Mouse (Mus musculus): ENCODE results near the gene Vps33a. TPM values are rescaled to one million over a fixed set of nuclear protein-coding genes. Genes with fewer than 3 reads are reported as not detected.

Vps33a gene
- polyA plus RNA-seq, 1 experiment from 2014 or later = 31.0 TPM

GRCm38 (mm10) chr5:123555693-123556092, 17.1 kb downstream of the Vps33a start:
- Histone ChIP-seq H3K9me3 (ENCODE audit: control insufficient read depth, low read length) (no peaks in the 10 kb centered on the region), H3K36me3 (ENCODE audit: control insufficient read depth, insufficient read depth, low read length) (no peaks in the 10 kb centered on the region; the same call in 1 of the 2 replicates), H3K4me1 (replicated peaks; ENCODE audit: control insufficient read depth, insufficient read depth, low read length) (no peaks in the 10 kb centered on the region), H3K4me2 (ENCODE audit: low read depth, low read length, severe bottlenecking) (no peak overlapping the region), H3K27ac (ENCODE audit: low read depth, low read length) (no peak overlapping the region), H3K9ac (ENCODE audit: low read length) (no peak overlapping the region), H3K27me3 (ENCODE audit: control insufficient read depth, insufficient read depth, low read length) (no peaks in the 10 kb centered on the region), H3K4me3 (ENCODE audit: low read depth, low read length) (no peak overlapping the region)
- ATAC-seq (replicated peaks; ENCODE audit: low FRiP score) = no peak
- no peak for DNase-seq (ENCODE audit: low spot score)
- 91% methylated on average over 7 of the region's 7 CpGs for WGBS

- DNase-seq (ENCODE audit: low spot score) = no peak
- Histone ChIP-seq H3K4me2 (ENCODE audit: low read depth, low read length, severe bottlenecking) (no peak overlapping the region), H3K36me3 (ENCODE audit: control insufficient read depth, insufficient read depth, low read length) (no peaks in the 10 kb centered on the region; the same call in 1 of the 2 replicates), H3K9ac (ENCODE audit: low read length) (no peak overlapping the region), H3K4me3 (ENCODE audit: low read depth, low read length) (no peak overlapping the region), H3K27ac (ENCODE audit: low read depth, low read length) (no peak overlapping the region), H3K4me1 (replicated peaks; ENCODE audit: control insufficient read depth, insufficient read depth, low read length) (no peaks in the 10 kb centered on the region), H3K27me3 (ENCODE audit: control insufficient read depth, insufficient read depth, low read length) (no peaks in the 10 kb centered on the region), H3K9me3 (ENCODE audit: control insufficient read depth, low read length) (no peaks in the 10 kb centered on the region)
- WGBS = 92% methylated on average over 10 of the region's 10 CpGs
- no peak for ATAC-seq (replicated peaks; ENCODE audit: low FRiP score)
Measured at GRCm38 (mm10) chr5:123533801-123534200, 39.0 kb downstream of the Vps33a start.

GRCm38 (mm10) chr5:123530056-123530455, 42.8 kb downstream of the Vps33a start:
- H3K4me3 ChIP-seq (ENCODE audit: low read depth, low read length) = no peak overlapping the region
- H3K4me2 ChIP-seq (ENCODE audit: low read depth, low read length, severe bottlenecking) = no peak overlapping the region
- no peaks in the 10 kb centered on the region for H3K4me1 ChIP-seq (replicated peaks; ENCODE audit: control insufficient read depth, insufficient read depth, low read length)
- no peak overlapping the region for H3K27ac ChIP-seq (ENCODE audit: low read depth, low read length)
- H3K36me3 ChIP-seq (ENCODE audit: control insufficient read depth, insufficient read depth, low read length) = no peaks in the 10 kb centered on the region; the same call in 1 of the 2 replicates
- DNase-seq (ENCODE audit: low spot score) (peak; percentile 42), ATAC-seq (replicated peaks; ENCODE audit: low FRiP score) (no peak)
- H3K9ac ChIP-seq (ENCODE audit: low read length) = no peak overlapping the region
- H3K9me3 ChIP-seq (ENCODE audit: control insufficient read depth, low read length) = no peaks in the 10 kb centered on the region
- no peaks in the 10 kb centered on the region for H3K27me3 ChIP-seq (ENCODE audit: control insufficient read depth, insufficient read depth, low read length)
- WGBS = 90% methylated on average over 8 of the region's 8 CpGs

DNA sequence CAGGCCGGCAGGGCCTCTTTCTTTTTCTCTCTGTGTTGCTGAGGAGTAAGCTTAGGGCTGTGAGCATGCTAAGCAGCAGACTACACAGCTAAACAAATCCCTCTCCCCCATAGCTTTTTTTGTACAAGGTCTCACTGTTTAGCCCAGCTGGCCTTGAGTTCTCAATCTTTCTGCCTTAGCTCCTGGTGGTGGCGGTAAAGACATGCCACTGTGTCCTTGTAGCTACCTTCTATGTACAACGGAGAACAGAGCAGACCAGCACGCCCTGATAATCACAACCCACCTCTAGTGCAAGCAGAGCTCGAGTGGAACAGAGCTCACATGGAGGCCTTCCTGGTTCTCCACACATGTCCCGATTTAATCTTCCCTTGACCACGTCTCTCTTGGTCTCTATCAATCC, 44.2 kb downstream of the Vps33a start:
- Histone ChIP-seq H3K9me3 (ENCODE audit: control insufficient read depth, low read length) (no peaks in the 10 kb centered on the region), H3K9ac (ENCODE audit: low read length) (no peak overlapping the region), H3K4me2 (ENCODE audit: low read depth, low read length, severe bottlenecking) (no peak overlapping the region), H3K4me3 (ENCODE audit: low read depth, low read length) (no peak overlapping the region), H3K36me3 (ENCODE audit: control insufficient read depth, insufficient read depth, low read length) (no peaks in the 10 kb centered on the region; the same call in 1 of the 2 replicates), H3K27me3 (ENCODE audit: control insufficient read depth, insufficient read depth, low read length) (no peaks in the 10 kb centered on the region), H3K4me1 (replicated peaks; ENCODE audit: control insufficient read depth, insufficient read depth, low read length) (0 out of 2 replicates have a peak, but pooled peaks cover 2% of the 10 kb centered on the region), H3K27ac (ENCODE audit: low read depth, low read length) (no peak overlapping the region)
- DNase-seq (ENCODE audit: low spot score) = peak; percentile 44
- ATAC-seq (replicated peaks; ENCODE audit: low FRiP score) = no peak
- 77% methylated on average over 7 of the region's 7 CpGs for WGBS

- no peak overlapping the region for H3K4me2 ChIP-seq (ENCODE audit: low read depth, low read length, severe bottlenecking)
- H3K9me3 ChIP-seq (ENCODE audit: control insufficient read depth, low read length) = no peaks in the 10 kb centered on the region
- no peak overlapping the region for H3K4me3 ChIP-seq (ENCODE audit: low read depth, low read length)
- H3K27me3 ChIP-seq (ENCODE audit: control insufficient read depth, insufficient read depth, low read length) = no peaks in the 10 kb centered on the region
- peaks cover 9% of the 10 kb centered on the region for H3K4me1 ChIP-seq (replicated peaks; ENCODE audit: control insufficient read depth, insufficient read depth, low read length)
- no peak overlapping the region for H3K9ac ChIP-seq (ENCODE audit: low read length)
- no peak overlapping the region for H3K27ac ChIP-seq (ENCODE audit: low read depth, low read length)
- H3K36me3 ChIP-seq (ENCODE audit: control insufficient read depth, insufficient read depth, low read length) = no peaks in the 10 kb centered on the region; the same call in 1 of the 2 replicates
- DNase-seq (ENCODE audit: low spot score) (peak; percentile 44), ATAC-seq (replicated peaks; ENCODE audit: low FRiP score) (no peak)
- WGBS = 92% methylated on average over 9 of the region's 9 CpGs
Measured at GRCm38 (mm10) chr5:123525916-123526495, 46.8 kb downstream of the Vps33a start.

GRCm38 (mm10) chr5:123525281-123525680, 47.6 kb downstream of the Vps33a start, which contains the start of gene Gm49027:
Gene Gm49027 (minus strand): TSS chr5:123525488.
- H3K4me2 ChIP-seq (ENCODE audit: low read depth, low read length, severe bottlenecking) = peak within 1 kb of the TSS; percentile 93
- 88% methylated on average over 7 of the region's 7 CpGs for WGBS
- peak; percentile 46 for DNase-seq (ENCODE audit: low spot score)
- no peaks in the 10 kb centered on the region for H3K27me3 ChIP-seq (ENCODE audit: control insufficient read depth, insufficient read depth, low read length)
- H3K4me3 ChIP-seq (ENCODE audit: low read depth, low read length) = peak within 1 kb of the TSS; percentile 90
- H3K27ac ChIP-seq (ENCODE audit: low read depth, low read length) = peak within 1 kb of the TSS; percentile 27; the same call in 1 of the 2 replicates
- no peak for ATAC-seq (replicated peaks; ENCODE audit: low FRiP score)
- H3K9me3 ChIP-seq (ENCODE audit: control insufficient read depth, low read length) = no peaks in the 10 kb centered on the region
- peak within 1 kb of the TSS; percentile 46 for H3K9ac ChIP-seq (ENCODE audit: low read length)
- H3K4me1 ChIP-seq (replicated peaks; ENCODE audit: control insufficient read depth, insufficient read depth, low read length) = peaks cover 9% of the 10 kb centered on the region
- no peaks in the 10 kb centered on the region for H3K36me3 ChIP-seq (ENCODE audit: control insufficient read depth, insufficient read depth, low read length)

- Histone ChIP-seq H3K9me3 (ENCODE audit: control insufficient read depth, low read length) (no peaks in the 10 kb centered on the region), H3K27me3 (ENCODE audit: control insufficient read depth, insufficient read depth, low read length) (no peaks in the 10 kb centered on the region), H3K4me2 (ENCODE audit: low read depth, low read length, severe bottlenecking) (peak overlapping the region; percentile 93), H3K27ac (ENCODE audit: low read depth, low read length) (peak overlapping the region; percentile 27; the same call in 1 of the 2 replicates), H3K4me1 (replicated peaks; ENCODE audit: control insufficient read depth, insufficient read depth, low read length) (peaks cover 9% of the 10 kb centered on the region), H3K9ac (ENCODE audit: low read length) (peak overlapping the region; percentile 46), H3K36me3 (ENCODE audit: control insufficient read depth, insufficient read depth, low read length) (no peaks in the 10 kb centered on the region), H3K4me3 (ENCODE audit: low read depth, low read length) (peak overlapping the region; percentile 90)
- under 1% methylated on average over 26 of the region's 27 CpGs for WGBS
- ATAC-seq (replicated peaks; ENCODE audit: low FRiP score) = peak; percentile 95
- no peak for DNase-seq (ENCODE audit: low spot score)
Measured at GRCm38 (mm10) chr5:123524393-123524750, 48.5 kb downstream of the Vps33a start.

- ATAC-seq (replicated peaks; ENCODE audit: low FRiP score) = peak; percentile 98
- Histone ChIP-seq H3K36me3 (ENCODE audit: control insufficient read depth, insufficient read depth, low read length) (no peaks in the 10 kb centered on the region), H3K27ac (ENCODE audit: low read depth, low read length) (peak within 1 kb of the TSS; percentile 27; the same call in 1 of the 2 replicates), H3K27me3 (ENCODE audit: control insufficient read depth, insufficient read depth, low read length) (no peaks in the 10 kb centered on the region), H3K4me1 (replicated peaks; ENCODE audit: control insufficient read depth, insufficient read depth, low read length) (peaks cover 9% of the 10 kb centered on the region), H3K4me2 (ENCODE audit: low read depth, low read length, severe bottlenecking) (peak within 1 kb of the TSS; percentile 93), H3K9ac (ENCODE audit: low read length) (peak within 1 kb of the TSS; percentile 87), H3K4me3 (ENCODE audit: low read depth, low read length) (peak within 1 kb of the TSS; percentile 90), H3K9me3 (ENCODE audit: control insufficient read depth, low read length) (no peaks in the 10 kb centered on the region)
- WGBS = under 1% methylated on average over 70 of the region's 82 CpGs
- DNase-seq (ENCODE audit: low spot score) = peak; percentile 99
Measured at GRCm38 (mm10) chr5:123523692-123524392, 49.0 kb downstream of the Vps33a start, which contains the start of gene Diablo. Gene Diablo (minus strand): TSS chr5:123524176.
